Mouse (Mus musculus) kidney, adult 8-10 months (tissue): Measurements from ENCODE around the gene N4bp2l1.
"Not testable (repeated sequence)": the region's sequence is repeated elsewhere in the genome, so short reads cannot be mapped to it uniquely, and the experiment has no call there.

Experiments used
- DNase-seq, 2 experiments: peaks; one replicate each; pipeline ENCODE4 v3.0.0; 2022

The N4bp2l1 gene

GRCm38 (mm10) chr5:150597088-150597487 is at the start of gene N4bp2l1:
N4bp2l1 (minus strand) TSS chr5:150597188.
- no peak for DNase-seq

- DNase-seq = no peak
These were observed 47.9 kb upstream of the N4bp2l1 start for GRCm38 (mm10) chr5:150644926-150645325.

GRCm38 (mm10) chr5:150643390-150643789 is 46.4 kb upstream of the N4bp2l1 start:
- not testable (repeated sequence) for DNase-seq

GRCm38 (mm10) chr5:150641440-150641839 is 44.5 kb upstream of the N4bp2l1 start:
- DNase-seq = no peak

- no peak for DNase-seq
These were observed 32.7 kb upstream of the N4bp2l1 start for GRCm38 (mm10) chr5:150629692-150630091.

- no peak for DNase-seq
These were observed 32.3 kb upstream of the N4bp2l1 start for GRCm38 (mm10) chr5:150629272-150629671.

GRCm38 (mm10) chr5:150625528-150625927 is 28.5 kb upstream of the N4bp2l1 start:
- DNase-seq = no peak

GRCm38 (mm10) chr5:150622792-150623191 is 25.8 kb upstream of the N4bp2l1 start:
- peak; percentile 29 to 32 for DNase-seq

- DNase-seq = no peak
These were observed 24.6 kb upstream of the N4bp2l1 start for GRCm38 (mm10) chr5:150621592-150621991.

- DNase-seq = no peak
These were observed 23.7 kb upstream of the N4bp2l1 start for GRCm38 (mm10) chr5:150620588-150621135.

- DNase-seq = no peak
These were observed 21.8 kb upstream of the N4bp2l1 start for GRCm38 (mm10) chr5:150618599-150619355.

GRCm38 (mm10) chr5:150616731-150617130 is 19.7 kb upstream of the N4bp2l1 start:
- no peak for DNase-seq

- DNase-seq = no peak
These were observed 19.2 kb upstream of the N4bp2l1 start for GRCm38 (mm10) chr5:150616216-150616615.

GRCm38 (mm10) chr5:150614054-150614453 is 17.1 kb upstream of the N4bp2l1 start:
- DNase-seq = no peak

- DNase-seq = no peak
These were observed 14.7 kb upstream of the N4bp2l1 start for GRCm38 (mm10) chr5:150611697-150612096.

GRCm38 (mm10) chr5:150611136-150611535 is 14.1 kb upstream of the N4bp2l1 start:
- DNase-seq = no peak

GRCm38 (mm10) chr5:150607631-150608030 is 10.6 kb upstream of the N4bp2l1 start:
- DNase-seq = no peak

GRCm38 (mm10) chr5:150606131-150606530 is 9.1 kb upstream of the N4bp2l1 start:
- DNase-seq = no peak

GRCm38 (mm10) chr5:150601441-150602230 is 4.6 kb upstream of the N4bp2l1 start:
- DNase-seq = no peak

GRCm38 (mm10) chr5:150600554-150601440 is 3.8 kb upstream of the N4bp2l1 start:
- DNase-seq = no peak

GRCm38 (mm10) chr5:150599301-150600294 is 2.6 kb upstream of the N4bp2l1 start:
- no peak for DNase-seq
